Mouse (Mus musculus) thymus, adult 2 months (tissue): ENCODE results near the gene Nrp1. TPM values are rescaled to one million over a fixed set of nuclear protein-coding genes. Genes with fewer than 3 reads are reported as not detected.

Experiments used
- DNase-seq: peaks from one replicate; pipeline ENCODE4 v3.0.0; 2021
- H3K27ac ChIP-seq: fragments of 200-500 bp; 2 replicates; pipeline ENCODE4 v1.5.1; 2012; ENCODE audit warnings: low read length, control low read depth; ENCODE audit not compliant: control insufficient read depth, insufficient read depth
- H3K27me3 ChIP-seq: fragments of 200-500 bp; 2 replicates; pipeline ENCODE4 v1.6.1; 2012; ENCODE audit warnings: mild to moderate bottlenecking, low read length, moderate library complexity, mixed read lengths; ENCODE audit not compliant: control insufficient read depth, insufficient read depth
- H3K36me3 ChIP-seq: fragments of 200-500 bp; 2 replicates; pipeline ENCODE4 v1.6.1; 2012; ENCODE audit warnings: mild to moderate bottlenecking, low read length, moderate library complexity; ENCODE audit not compliant: control insufficient read depth, insufficient read depth
- H3K4me1 ChIP-seq: fragments of 200-500 bp; replicated peaks from 2 replicates; pipeline ENCODE4 v1.6.1; 2012; ENCODE audit warnings: low read length; ENCODE audit not compliant: control insufficient read depth, insufficient read depth
- H3K4me3 ChIP-seq: fragments of 200-500 bp; 2 replicates; pipeline ENCODE4 v1.5.1; 2012; ENCODE audit warnings: mild to moderate bottlenecking, low read length, control low read depth, moderate library complexity; ENCODE audit not compliant: control insufficient read depth, insufficient read depth
- CTCF ChIP-seq: fragments of 200-500 bp; IDR thresholded peaks from 2 replicates; pipeline ENCODE4 v1.5.1; 2012; ENCODE audit warnings: mild to moderate bottlenecking, control low read depth, low read length, moderate library complexity, borderline replicate concordance; ENCODE audit not compliant: control insufficient read depth, poor library complexity, insufficient read depth; ENCODE audit errors: extremely low read depth
- POLR2A ChIP-seq: fragments of 200-500 bp; IDR thresholded peaks from 2 replicates; pipeline ENCODE4 v1.6.1; 2012; ENCODE audit warnings: mild to moderate bottlenecking, low read length, control low read depth, moderate library complexity; ENCODE audit not compliant: control insufficient read depth, poor library complexity, insufficient read depth; ENCODE audit errors: extremely low read depth
- WGBS: fragments of 180-500 bp; shearing (Covaris S2); methylation state at CpG from one replicate; pipeline ENCODE4 v1.1.7; 2018; 5-methylcytosine and 5-hydroxymethylcytosine counted together
- polyA plus RNA-seq: library from polyadenylated mRNA; depleted of rRNA; stranded (reverse); fragments of >200 nt; gene quantifications from 2 replicates; pipeline ENCODE4 v1.2.3, GENCODE M21; 2012

Nrp1 gene
- polyA plus RNA-seq, 1 experiment, result 18.4 TPM

DNA sequence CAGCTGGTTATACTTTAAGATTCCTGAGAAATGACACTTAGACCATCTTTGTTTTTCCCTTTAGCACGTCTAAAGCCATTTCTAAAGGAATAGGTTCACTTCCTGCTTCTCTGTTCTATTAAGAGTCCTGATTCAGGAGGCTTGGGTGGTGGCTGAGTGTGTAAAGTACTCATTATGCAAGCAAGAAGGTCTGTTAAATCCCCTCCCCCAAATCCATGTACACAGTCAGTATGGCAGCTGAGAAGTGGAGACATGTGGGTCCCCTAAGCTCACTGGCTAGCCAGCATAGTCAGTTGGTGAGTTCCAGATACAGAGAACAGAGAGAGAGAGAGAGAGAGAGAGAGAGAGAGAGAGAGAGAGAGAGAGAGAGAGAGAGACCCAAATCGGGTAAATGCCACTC, 116.2 kb downstream of the Nrp1 start:
- H3K4me1 ChIP-seq, result peaks cover 13% of the 10 kb centered on the region
- 51% methylated on average over 2 of the region's 2 CpGs for WGBS
- H3K27me3 ChIP-seq, result no peaks in the 10 kb centered on the region
- TF ChIP-seq POLR2A (no peak), CTCF (no peak)
- no peak overlapping the region for H3K4me3 ChIP-seq
- no peak overlapping the region for H3K27ac ChIP-seq
- H3K36me3 ChIP-seq, result peaks cover 5% of the 10 kb centered on the region; the same call in 1 of the 2 replicates
- no peak for DNase-seq

DNA sequence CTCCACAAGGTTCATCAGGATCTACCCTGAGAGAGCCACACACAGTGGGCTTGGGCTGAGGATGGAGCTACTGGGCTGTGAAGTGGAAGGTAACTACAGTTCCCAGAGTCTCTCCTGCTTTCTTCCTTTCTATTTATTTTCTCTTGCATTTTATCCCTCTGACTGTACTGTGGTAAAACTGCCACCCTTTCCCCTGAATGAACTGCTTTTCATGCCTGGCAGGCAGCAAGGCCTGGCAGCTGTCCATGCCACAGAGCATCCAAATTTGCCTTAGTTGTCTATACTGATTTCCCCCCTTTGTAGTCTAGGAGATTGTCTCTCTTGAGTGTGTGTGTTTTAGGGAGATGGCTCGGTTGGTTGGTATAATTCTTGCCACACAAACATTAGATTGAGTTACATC, 117.8 kb downstream of the Nrp1 start:
- DNase-seq, result no peak
- Histone ChIP-seq H3K4me1 (peaks cover 24% of the 10 kb centered on the region), H3K27me3 (no peaks in the 10 kb centered on the region), H3K27ac (peak overlapping the region; percentile 25; the same call in 1 of the 2 replicates), H3K36me3 (peaks cover under 1% of the 10 kb centered on the region; the same call in 1 of the 2 replicates), H3K4me3 (no peak overlapping the region)
- 5% methylated on average over 1 of the region's 1 CpGs for WGBS
- no peak for TF ChIP-seq POLR2A
- TF ChIP-seq CTCF, result no peak

DNA sequence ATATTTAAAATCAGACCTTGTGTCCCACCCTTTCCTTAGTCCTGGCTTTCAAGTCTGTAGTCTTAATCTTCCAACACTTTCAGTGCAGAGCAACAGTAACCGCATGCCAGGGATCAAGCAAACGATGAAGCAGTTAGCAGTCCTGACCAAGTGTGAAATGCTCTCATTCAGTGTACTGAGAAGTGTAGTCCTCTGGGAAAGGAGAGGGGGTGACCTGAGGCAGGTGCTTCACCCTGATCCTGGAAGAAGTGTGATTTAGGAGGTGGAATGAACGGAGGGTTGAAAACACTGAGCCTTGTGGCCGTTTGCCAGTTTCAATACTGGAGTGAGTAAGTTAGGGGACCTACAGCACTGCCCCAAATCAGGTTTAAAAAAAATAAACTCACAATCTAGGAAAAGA, 119.6 kb downstream of the Nrp1 start:
- TF ChIP-seq CTCF (no peak), POLR2A (no peak)
- DNase-seq, result no peak
- Histone ChIP-seq H3K27ac (no peak overlapping the region), H3K4me1 (peaks cover 31% of the 10 kb centered on the region), H3K36me3 (no peaks in the 10 kb centered on the region), H3K27me3 (no peaks in the 10 kb centered on the region), H3K4me3 (no peak overlapping the region)
- 96% methylated on average over 4 of the region's 4 CpGs for WGBS

DNA sequence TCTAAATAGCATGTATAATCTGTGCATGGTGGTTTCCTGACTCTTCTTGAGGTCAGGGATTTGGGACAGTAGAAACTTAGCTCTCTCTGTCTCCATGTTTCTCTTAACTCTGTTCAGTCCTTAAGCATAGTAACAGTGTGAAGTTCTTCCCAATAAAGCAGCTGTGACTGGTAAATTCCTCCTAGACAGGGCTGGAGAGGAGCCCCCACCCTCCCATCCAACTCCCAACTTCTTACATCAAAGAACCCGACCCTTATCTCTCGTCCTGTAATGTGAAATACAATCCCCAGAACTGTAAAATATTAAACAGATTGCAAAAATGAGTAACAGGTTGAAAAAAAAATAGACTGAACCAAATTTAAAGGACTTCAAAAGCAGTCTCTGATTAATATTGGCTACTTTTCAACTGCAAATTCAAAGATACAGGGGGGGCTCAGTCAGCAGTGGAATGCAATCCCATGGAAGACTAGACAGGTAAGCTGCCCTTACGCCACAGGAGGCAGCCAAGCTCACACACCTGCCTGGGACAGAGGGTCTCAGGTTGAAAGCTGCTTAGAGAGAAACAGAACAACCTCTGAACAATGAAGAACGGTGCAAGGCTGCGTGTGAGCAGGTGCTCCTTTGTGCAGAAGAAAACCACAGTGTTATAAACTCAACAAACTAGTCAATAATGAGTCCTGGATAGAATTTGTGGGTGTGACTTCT, 121.1 kb downstream of the Nrp1 start:
- WGBS, result 26% methylated on average over 5 of the region's 5 CpGs
- H3K27ac ChIP-seq, result peak overlapping the region; percentile 26; the same call in 1 of the 2 replicates
- no peaks in the 10 kb centered on the region for H3K27me3 ChIP-seq
- no peak overlapping the region for H3K4me3 ChIP-seq
- H3K36me3 ChIP-seq, result no peaks in the 10 kb centered on the region
- DNase-seq, result no peak
- peaks cover 29% of the 10 kb centered on the region for H3K4me1 ChIP-seq
- TF ChIP-seq CTCF (no peak), POLR2A (no peak)

DNA sequence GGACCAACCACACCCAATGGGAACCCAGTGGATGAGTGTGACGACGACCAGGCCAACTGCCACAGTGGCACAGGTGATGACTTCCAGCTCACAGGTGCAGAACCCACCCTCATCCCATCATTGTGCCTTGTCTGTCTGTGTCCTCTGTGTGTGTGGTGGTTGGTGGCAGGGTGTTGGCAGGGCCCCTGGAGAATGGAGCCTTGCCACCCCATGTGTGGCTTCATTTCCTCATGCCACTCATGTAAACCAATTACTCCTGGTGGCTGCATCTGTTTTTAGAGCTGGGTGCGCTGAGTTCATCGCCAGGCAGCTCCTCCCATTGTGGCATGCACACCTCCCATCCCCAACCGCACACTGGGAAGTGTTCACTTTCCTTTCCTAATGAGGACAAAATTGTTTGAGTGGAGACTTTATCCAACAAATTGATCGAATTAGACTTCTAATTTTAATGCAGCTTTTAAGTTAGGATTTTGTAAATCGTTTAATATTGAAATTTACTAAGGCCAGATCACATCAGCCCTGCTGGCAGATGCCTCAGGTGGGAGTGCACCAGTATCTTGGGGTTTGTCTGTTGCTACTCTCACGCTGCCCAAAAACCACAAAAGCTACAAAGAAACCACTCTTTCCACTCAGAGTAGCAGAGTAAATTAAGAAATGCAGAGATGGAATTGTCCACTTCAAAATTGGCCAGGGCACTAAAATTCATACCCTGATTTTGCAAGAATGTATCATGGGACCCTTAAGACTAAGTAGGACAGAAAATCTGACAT, 122.7 kb downstream of the Nrp1 start:
- no peak for TF ChIP-seq POLR2A
- 0 out of 2 replicates have a peak, but pooled peaks have one; percentile 15 for TF ChIP-seq CTCF
- H3K4me1 ChIP-seq, result peaks cover 24% of the 10 kb centered on the region
- H3K27ac ChIP-seq, result peak overlapping the region; percentile 62
- no peaks in the 10 kb centered on the region for H3K27me3 ChIP-seq
- DNase-seq, result peak; percentile 61
- no peak overlapping the region for H3K4me3 ChIP-seq
- no peaks in the 10 kb centered on the region for H3K36me3 ChIP-seq
- WGBS, result 6% methylated on average over 8 of the region's 8 CpGs

DNA sequence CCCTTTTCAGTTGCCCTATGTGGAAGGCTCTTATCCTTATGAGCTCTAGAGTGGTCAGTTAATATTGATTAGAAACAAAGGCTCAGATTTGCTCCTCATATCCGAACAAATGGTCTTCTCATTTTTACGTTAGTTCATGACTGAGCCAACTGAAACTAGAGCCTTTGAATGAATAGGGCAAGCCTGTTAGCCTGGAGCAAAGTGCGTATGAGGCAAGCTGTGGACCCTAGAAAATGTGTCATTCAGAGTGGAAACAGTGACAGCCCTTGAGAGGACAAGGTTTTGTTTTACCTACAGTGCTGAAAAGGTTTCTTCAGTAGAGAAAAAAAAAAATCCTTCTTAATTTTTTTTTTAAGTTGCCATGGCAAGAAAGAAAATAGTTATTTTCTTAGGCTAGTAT, 124.9 kb downstream of the Nrp1 start:
- Histone ChIP-seq H3K27ac (no peak overlapping the region), H3K36me3 (no peaks in the 10 kb centered on the region), H3K4me3 (no peak overlapping the region), H3K27me3 (no peaks in the 10 kb centered on the region), H3K4me1 (peaks cover 24% of the 10 kb centered on the region)
- TF ChIP-seq CTCF (no peak), POLR2A (no peak)
- no peak for DNase-seq
- 93% methylated on average over 3 of the region's 3 CpGs for WGBS

DNA sequence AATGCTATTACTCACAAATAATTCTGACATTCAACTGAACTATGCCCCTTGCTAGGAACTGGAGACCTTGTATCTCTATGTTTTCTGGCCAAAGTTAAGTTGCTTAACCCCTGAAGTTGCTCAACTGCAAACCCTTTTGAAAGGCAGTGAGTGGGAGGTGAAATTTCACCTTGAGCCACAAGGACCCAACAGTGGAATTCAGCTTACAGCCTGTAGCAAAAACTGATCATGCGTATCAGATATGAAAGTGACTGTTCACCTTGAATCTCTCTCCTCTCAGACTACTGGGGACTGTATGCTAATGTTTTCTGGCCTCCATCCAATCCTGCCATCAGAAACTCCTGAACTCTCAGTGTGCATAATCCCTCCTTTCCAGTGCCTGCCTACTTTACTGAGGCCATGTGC, 126.3 kb downstream of the Nrp1 start:
- no peaks in the 10 kb centered on the region for H3K36me3 ChIP-seq
- no peak overlapping the region for H3K27ac ChIP-seq
- H3K4me3 ChIP-seq, result no peak overlapping the region
- H3K4me1 ChIP-seq, result peaks cover 28% of the 10 kb centered on the region
- DNase-seq, result no peak
- no peaks in the 10 kb centered on the region for H3K27me3 ChIP-seq
- TF ChIP-seq POLR2A (no peak), CTCF (no peak)
- WGBS, result 100% methylated on average over 1 of the region's 1 CpGs
